Mouse (Mus musculus): ENCODE measurements at regions not wholly inside any gene's neighbourhood (a gene's known extent, or its start where the extent isn't known, plus 50 kb on each side); places are given as distances from the start of the nearest gene placed in this dataset.

DNA sequence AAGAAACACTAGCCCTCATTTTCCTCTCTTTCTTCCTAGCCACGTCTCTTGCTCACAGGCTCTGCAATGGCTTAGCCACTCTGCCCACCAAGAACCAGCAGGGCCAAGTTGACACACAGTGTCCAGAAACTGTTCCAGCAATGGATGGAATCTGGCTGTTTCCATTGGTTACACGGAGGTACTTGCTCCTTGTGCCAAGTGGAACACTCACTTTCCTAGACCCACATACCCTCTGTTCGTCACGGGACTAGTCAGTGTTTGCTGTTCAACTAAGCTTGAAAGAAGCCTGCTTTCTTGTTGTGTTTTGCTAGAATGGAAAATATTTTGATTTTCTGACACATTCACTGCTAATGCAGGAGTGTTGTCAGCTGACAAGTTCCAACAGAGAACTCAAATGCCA is 575.7 kb upstream of the Gulo start:
- no peak for DNase-seq (ENCODE audit: low read depth)

DNA sequence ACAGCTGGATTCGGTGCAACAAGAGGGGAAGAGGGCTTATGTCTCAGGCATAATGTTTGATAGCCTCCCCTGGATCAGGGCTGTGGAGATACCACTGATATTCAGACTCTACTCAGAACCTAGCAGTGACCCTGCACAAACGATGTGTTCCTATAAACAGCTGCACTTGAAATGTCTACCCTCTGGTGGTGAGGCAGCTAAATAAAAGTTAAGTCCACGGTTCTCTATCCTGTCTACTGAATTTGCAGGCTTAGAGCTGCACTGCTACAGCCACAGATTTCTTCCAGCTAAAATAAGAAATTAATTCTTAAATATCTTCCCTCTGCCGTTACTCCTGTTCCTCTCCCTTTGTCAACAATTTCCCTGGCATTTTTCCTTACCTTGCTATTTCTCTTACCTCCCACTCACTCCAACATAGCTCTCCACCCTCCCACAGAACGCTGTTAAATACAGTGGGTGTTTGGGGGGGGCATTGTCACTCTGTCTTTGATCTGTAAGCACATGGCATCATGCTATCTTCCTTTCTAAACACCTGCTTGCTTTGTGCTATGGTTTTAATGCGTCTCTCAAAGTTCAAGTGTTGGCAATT is 571.0 kb upstream of the Gulo start:
- no peak for DNase-seq (ENCODE audit: low read depth)

DNA sequence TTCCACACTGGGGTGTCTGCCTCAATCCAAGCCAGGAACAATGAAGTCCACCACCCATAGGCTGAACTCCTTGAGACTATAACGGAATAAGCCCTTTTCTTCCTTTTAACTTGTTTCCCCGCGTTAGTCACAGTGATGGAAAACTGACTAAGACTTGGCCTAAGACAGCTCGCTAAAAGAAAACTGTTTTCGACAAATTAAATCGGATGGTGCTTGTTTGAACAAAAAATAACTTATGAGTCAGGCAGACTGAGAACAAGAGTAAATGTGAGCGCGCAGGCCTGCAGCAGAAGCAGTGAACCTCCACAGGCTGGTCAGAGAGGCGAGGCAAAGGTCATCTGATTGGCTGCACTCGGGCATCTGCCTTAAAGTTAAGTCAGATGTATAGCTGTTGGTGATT is 557.6 kb upstream of the Gulo start:
- peak; percentile 2 for DNase-seq (ENCODE audit: low read depth)

GRCm38 (mm10) chr14:66562744-66563143 is 553.7 kb upstream of the Gulo start:
- DNase-seq (ENCODE audit: low read depth) = no peak

DNA sequence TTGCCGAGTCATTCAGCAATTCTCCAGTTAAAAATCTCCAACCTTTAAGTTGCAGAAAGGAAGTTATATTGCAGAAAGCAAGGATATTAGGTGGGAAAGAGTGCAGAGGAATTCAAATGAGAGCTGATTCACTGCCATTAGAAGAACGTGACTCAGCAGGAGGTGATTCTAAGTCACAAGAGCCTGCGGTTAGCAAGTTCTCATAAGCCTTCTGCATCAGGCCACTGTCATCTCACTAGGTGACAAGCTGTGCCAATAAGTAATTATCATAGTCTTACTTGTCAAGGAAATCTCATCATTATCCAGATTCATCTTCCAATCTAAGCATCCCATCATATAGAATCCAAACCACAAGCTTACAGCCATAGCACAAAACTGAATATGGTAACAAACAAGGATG is 552.7 kb upstream of the Gulo start:
- no peak for DNase-seq (ENCODE audit: low read depth)

DNA sequence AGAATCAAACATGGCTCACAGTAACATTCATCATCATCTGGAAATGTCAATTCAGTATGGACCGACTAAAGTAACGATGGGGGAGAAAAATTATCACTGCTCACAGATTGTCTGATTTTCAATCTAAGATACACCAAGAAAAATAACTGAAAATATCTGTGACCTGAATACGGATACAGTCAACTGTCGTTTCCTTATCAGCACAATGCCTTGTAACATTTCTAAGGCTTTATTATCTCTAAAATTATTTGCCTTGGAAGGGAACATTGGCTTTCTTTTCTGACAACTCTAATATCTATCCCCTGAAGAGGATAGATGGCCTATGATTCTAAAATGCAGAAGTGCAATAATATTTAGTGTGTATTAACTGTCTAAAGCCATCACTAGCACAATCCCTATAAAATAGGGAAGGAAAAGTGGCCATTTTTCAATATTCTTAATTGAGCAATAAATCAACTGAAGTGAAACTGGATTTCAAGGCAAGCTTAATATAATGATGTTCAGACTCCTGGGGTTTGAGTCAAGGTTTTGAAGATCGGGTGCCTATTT is 552.1 kb upstream of the Gulo start:
- DNase-seq (ENCODE audit: low read depth) = no peak

GRCm38 (mm10) chr14:66558393-66558792 is 549.4 kb upstream of the Gulo start:
- DNase-seq (ENCODE audit: low read depth) = no peak

GRCm38 (mm10) chr14:66557631-66558030 is 548.6 kb upstream of the Gulo start:
- DNase-seq (ENCODE audit: low read depth) = no peak

DNA sequence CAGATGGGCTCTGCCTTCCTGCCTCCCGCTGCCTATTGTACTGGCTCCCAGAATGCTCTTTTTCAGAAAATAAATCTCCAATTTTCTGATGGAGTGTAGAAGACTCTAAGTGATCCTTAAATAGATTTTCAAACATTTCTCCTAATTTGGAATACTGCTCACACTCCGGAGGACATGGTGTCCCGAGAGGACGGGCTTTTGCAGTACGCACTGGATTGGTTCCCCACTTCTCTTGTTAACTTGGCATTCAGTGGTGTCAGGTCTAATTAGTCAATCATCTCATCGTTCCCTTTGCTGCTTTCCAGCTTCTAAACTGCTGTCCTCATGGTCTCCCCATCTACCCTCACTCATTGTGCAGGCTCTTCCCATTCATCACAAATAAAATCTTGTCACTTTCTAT is 529.5 kb upstream of the Gulo start:
- DNase-seq (ENCODE audit: low read depth) = no peak

DNA sequence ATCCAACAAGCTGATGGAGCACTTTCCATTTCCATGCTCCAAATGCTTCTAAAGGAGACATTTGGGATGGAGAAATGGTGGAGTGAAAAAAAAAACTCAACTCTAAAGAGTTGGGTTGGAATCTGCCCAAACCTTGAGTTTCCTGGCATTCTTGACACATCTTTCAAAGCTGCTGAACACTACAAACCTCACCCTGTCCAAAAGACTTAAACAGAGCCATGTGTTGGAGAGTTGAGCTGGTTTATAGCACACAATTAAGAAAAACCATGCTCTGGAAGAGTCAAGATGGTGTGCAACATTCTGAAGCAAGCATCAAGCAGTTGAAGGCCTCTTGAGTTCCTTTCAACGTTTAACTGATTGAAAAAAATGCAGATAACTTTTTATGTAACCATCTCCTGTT is 525.7 kb upstream of the Gulo start:
- peak; percentile 41 for DNase-seq (ENCODE audit: low read depth)

- DNase-seq (ENCODE audit: low read depth) = peak; percentile 8
These were observed 519.1 kb upstream of the Gulo start for GRCm38 (mm10) chr14:66528135-66528534.

DNA sequence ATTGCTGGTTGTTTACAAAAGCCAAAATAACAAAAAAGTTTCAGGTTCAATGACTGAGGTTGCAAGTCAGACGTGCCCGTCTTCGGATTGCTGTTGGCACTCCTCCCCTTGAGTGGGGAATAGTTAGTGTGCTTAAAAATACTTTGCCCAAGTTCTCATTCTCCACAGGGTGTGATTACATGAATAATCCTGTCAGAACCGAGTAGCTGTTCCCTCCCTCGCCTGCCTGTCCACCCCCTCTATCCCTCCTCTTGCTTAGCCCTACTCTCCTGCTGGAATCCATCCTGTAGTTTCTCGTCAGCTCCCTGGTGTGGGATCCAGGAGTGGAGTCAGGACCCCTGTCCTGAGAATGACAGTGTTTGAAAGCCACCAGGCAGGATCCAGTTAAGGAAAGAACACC is 518.1 kb upstream of the Gulo start:
- DNase-seq (ENCODE audit: low read depth) = no peak

GRCm38 (mm10) chr14:66522856-66523400 is 513.9 kb upstream of the Gulo start:
- DNase-seq (ENCODE audit: low read depth) = no peak

- no peak for DNase-seq (ENCODE audit: low read depth)
These were observed 513.0 kb upstream of the Gulo start for GRCm38 (mm10) chr14:66521836-66522629.

- no peak for DNase-seq (ENCODE audit: low read depth)
These were observed 507.8 kb upstream of the Gulo start for GRCm38 (mm10) chr14:66516770-66517169.

DNA sequence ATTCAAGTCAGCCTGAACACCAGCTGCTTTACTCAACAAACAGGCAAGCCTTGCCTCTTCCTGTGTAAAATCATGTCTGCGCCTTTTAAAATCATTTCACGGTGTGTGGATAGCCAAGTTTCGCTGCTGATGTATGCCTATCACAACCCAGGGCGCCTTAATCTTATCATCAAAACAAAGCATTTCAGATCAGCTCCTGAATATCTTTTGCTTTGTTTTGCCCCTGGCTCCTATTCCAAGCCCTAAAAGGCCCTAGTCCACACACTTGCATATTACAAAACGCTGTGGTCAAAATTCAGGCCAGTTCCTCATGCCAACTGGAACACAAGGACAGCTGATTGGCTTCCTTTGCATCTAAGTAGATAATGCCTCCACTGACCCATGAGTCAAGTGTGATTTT is 501.7 kb upstream of the Gulo start:
- DNase-seq (ENCODE audit: low read depth) = no peak

- no peak for DNase-seq (ENCODE audit: low read depth)
These were observed 501.2 kb upstream of the Gulo start for GRCm38 (mm10) chr14:66510218-66510617.

- DNase-seq (ENCODE audit: low read depth) = no peak
These were observed 500.7 kb upstream of the Gulo start for GRCm38 (mm10) chr14:66509706-66510105.

GRCm38 (mm10) chr14:66501995-66502394 is 493.0 kb upstream of the Gulo start:
- DNase-seq (ENCODE audit: low read depth) = no peak

- peak; percentile 79 for DNase-seq (ENCODE audit: low read depth)
These were observed 490.9 kb upstream of the Gulo start for GRCm38 (mm10) chr14:66499896-66500295.

DNA sequence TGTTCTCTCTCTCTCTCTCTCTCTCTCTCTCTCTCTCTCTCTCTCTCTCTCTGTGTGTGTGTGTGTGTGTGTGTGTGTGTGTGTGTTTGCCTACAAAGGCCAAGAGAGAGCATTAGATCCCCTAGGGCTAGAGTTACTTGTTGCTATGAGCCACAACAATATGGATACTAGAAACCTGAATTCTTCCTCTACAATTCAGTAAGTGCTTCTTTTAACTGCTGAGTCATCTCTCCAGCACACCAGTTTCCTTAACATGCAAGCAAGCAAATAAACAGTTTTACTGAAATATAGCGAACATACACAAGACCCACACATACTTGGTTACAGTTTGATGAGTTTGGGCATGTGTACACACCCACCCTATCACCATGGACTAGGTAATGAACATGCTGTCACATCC is 486.1 kb upstream of the Gulo start:
- DNase-seq (ENCODE audit: low read depth) = peak; percentile 5

GRCm38 (mm10) chr14:66494518-66494923 is 485.5 kb upstream of the Gulo start:
- peak; percentile 56 for DNase-seq (ENCODE audit: low read depth)

DNA sequence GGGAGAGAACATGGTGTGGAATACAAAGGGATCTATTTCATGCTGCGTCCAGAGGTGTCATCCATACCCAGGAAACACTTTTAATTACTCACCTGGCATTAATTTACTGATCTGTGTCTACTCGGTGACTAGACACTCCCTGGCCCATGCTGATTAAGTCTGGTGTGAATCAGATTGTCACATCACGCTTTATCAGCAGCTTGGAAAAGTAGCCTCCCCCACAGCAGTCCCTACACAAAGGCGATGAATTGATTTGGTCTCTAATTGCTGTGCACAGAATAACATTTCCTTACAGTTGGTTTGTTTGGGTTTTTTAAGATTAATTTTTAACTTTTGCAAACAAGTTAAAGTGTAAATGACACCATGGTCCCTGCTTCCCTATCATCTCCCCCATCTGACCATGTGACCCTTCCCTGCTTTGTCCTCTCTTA is 484.7 kb upstream of the Gulo start:
- DNase-seq (ENCODE audit: low read depth) = no peak
